Mouse (Mus musculus) neutrophil, adult 65 days (primary cell): ENCODE data around the gene Gm10424. TPM values are rescaled to one million over a fixed set of nuclear protein-coding genes. Genes with fewer than 3 reads are reported as not detected.

Experiments
- total RNA-seq: library from RNA; stranded (reverse); gene quantifications from 2 replicates; pipeline ENCODE4 v1.2.4, GENCODE M21; 2023

Gm10424 gene
- total RNA-seq, result not detected in 2 replicates

DNA sequence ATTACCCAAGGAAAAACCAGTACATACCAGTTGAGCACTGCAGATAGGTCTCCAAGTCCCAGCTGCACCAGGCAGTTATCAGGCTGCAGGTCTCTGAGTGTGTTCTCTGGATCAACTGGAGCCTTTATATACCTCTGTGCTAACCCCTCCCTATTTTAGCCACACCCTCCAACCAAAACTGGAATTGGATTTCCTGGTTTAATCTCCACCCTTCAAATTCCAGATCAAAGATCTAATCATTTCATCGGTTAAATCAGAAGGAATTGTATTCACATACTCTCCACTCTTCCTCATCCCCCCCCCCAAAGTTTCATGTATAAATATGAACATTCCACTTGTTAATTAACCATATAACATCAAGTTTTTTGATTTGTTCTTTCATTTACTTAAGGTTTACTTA is at the start of gene Gm10424:
Gene Gm10424, minus strand, starts transcription at position 101 of the 400 bp plus-strand sequence.

GRCm38 (mm10) chr5:95305611-95306010 is 33.0 kb upstream of the Gm10424 start, which contains the start of gene Gm3259:
TSS of gene Gm3259 (plus strand) at chr5:95305911.

Other genes starting within 250 kb of the Gm10424 start
- gene Gm7942, start 165.8 kb downstream of the Gm10424 start, total RNA-seq, result not detected in 2 replicates
- not detected in 2 replicates for gene Gm16513, start 90.1 kb downstream of the Gm10424 start, total RNA-seq
- gene Gm3259, start 33.1 kb upstream of the Gm10424 start, total RNA-seq, result not detected in 2 replicates
- not detected in 2 replicates for gene D5Ertd577e, start 184.0 kb upstream of the Gm10424 start, total RNA-seq
- gene Gm3286, start 238.0 kb upstream of the Gm10424 start, total RNA-seq, result not detected in 2 replicates